Mouse (Mus musculus): ENCODE data around the gene Nxpe4.
A peak's percentile ranks its signal among the peaks of the same experiment; 100 is the strongest.
"Not testable (repeated sequence)": the region's sequence is repeated elsewhere in the genome, so short reads cannot be mapped to it uniquely, and the experiment has no call there.

The Nxpe4 gene

DNA sequence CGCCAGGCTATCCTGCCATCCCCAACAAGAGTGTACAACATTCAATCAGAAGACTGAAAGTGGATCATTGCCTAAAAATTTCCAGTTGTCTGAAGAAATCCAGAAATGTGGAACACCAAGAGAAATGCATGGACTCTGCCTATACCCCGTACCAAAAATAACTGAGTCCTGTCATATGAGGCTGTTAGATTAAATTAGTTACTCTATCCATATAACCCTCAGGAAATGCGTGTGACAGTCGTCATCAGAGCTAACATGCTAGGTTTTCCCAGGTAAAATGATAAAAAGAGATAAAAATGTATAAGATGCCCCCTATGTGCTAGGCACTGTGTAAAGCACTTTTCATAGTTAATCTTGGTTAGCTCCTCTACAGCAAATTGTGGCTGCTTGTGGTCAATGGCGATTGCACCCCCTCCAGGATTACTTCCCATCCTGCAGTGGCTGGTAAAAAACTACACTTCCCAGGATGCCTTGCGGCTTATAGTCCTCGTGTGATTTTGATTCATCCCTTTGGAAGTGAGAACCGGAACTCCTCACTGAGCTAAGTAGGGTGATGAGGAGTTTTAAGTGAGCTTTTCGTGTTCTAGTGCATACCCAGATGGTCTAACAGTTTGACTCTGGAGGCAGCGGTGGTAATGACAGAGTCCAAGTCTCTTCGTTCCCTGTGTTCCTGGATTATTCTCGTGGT lies at the start of gene Nxpe4:
Nxpe4 (plus strand) TSS at position 519 of the 688 bp plus-strand sequence.
- DNase-seq (ENCODE audit: low read depth, low spot score) = peak; percentile 78

DNA sequence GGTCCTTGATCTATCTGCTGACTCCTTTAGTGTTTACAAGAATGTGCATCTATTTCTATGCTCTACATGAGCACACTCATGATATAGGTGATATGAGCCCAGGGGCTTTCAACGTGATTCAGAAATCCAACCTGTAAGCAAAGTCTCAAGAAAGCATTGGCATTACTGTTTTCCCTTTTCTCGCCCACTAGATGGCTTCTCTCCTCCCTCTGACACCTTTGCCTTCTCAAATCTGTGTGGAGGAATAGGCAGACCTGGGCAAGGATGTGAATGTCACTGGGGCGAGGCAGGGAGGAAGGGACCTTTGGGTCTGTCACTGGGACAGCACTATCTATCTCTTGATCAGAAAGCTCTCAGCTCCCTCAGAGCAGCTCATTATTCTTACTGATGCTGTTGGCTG lies 35.0 kb upstream of the Nxpe4 start:
- no peak for DNase-seq (ENCODE audit: low read depth, low spot score)

DNA sequence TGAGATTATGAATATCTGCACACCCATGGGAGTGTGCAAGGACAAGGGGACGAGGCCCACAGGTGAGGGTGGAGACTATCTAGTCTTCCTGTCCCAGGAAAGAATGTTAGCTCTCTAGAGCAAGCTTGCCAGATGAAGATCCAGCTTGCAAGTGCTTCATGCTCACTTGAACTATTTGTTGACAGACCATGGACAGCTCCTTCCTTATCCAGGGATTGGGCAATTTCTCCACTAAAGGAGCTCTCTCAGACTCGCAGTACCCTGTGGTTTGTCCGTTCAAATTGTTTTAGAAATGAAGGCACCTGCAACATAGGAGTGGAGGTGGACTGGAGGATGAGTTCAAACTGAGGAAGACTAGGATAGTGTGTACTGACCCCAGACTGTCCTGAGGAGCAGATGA lies 24.3 kb upstream of the Nxpe4 start:
- DNase-seq (ENCODE audit: low read depth, low spot score) = no peak

DNA sequence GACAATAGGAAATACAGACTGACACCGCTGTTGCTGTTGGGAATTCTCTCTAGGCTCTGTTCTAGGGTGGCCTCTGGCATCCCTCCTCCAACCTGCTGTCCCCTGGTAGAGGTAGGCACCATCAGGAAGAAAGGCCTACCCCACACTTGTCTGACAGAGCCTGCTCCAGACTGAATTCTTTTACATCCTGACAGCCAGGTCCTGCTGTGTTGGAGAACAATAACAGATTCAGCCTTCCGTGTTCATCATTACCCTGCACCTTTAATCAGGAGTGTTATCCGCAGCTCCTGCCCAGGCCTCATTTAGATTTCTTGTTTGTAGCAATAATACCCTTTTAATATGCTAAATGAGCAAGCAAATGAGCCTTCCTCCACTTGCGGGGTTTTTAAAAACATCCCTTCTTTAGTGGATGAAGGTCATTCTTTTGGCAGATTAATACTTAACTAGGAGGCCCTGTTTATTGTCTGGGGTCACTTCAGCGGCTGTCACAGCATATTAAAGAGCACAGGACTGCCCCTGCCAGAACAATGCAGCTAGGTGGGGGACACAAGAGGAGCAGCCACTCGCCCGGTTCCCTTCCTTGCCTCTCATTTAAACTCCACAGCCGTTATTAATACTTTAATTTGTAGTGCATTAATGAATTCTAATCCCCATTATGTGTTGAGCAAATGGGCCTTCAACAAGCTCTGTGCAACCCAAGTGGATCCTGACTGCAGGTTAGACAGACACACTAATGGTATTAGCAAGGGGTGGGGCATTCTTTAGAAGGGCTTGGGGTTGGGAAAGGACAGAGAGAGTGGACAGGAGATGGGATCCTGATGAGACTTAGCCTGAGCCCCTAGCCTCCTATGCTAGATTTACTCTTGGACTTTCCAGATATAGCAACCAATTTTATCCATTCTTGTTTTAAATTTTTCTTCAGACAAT lies 21.1 kb upstream of the Nxpe4 start:
- DNase-seq (ENCODE audit: low read depth, low spot score) = no peak

DNA sequence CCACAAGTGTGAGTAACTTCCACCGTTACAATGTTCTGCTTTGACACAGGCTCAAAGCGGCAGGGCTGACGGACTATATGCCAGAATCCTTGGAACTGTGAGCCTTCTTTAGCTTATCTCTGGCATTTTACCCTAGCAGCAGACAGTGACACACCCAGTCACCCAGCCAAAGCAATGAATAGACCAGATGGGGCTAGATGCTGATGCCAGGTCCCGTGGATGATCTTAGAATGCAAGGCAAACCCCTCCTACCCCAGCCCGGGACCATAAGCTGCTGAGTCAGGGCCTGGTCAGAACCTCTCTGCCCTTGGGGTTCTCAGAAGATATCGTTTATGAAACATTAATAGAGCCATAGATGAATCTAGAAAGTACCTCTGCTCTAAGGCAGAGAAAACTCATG lies 19.2 kb upstream of the Nxpe4 start:
- DNase-seq (ENCODE audit: low read depth, low spot score) = no peak

DNA sequence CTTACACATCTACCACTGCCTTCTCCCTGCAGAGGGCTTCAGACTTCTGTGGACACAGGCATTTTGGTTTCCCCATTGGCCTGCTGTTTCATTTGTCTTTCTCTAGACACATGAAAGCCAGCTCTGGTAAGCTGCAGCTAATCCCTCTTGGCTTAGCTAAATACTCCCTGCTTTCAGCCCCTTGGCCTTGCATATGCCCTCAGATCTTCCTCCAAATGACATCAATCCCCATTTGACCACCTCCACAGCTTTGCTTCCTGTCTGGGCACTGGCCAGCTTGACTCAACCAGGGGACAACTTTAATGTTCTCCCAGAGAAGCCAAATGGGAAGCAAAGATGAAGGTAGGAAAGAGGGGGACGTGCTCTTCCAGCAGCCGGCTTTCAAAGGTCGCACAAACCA lies 15.1 kb upstream of the Nxpe4 start:
- no peak for DNase-seq (ENCODE audit: low read depth, low spot score)

DNA sequence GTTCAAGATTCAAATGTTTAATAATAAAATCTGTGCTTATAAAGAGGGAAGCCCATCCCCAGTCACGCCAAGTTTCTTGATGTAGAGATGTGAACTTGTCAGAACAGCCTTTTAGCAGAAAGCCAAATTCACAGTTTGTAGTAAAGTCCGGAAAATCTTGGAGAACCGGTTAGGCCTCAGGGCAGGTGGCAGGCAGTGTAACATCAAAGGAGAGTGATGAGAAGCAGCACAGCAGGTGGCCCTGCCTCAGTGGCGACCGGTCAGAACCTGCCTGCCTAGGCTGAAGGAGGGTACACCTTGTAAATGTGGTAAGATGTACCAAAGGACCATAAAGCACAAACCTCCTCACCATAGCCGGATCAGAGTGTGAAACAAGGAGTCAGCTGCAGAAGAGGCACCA lies 4.7 kb downstream of the Nxpe4 start:
- not testable (repeated sequence) for DNase-seq (ENCODE audit: low read depth, low spot score)

DNA sequence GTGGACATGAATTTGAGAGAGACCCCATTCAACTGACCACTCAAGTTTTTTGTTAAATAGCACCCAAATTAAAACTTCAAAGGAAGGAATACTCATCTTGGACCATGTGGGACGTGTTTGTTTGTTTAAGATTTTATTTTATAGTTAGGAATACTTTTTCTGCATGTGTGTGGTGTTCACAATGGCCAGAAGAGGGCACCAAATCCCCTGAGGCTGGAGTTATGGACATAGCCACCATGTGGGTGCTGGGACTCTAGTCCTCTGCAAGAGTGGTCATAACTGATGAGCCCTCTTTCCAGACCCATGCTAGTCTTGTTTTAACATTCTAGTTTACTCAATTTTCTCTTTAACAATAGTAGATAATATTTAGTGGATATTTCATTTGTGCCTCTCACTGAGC lies 14.9 kb downstream of the Nxpe4 start:
- DNase-seq (ENCODE audit: low read depth, low spot score) = no peak

DNA sequence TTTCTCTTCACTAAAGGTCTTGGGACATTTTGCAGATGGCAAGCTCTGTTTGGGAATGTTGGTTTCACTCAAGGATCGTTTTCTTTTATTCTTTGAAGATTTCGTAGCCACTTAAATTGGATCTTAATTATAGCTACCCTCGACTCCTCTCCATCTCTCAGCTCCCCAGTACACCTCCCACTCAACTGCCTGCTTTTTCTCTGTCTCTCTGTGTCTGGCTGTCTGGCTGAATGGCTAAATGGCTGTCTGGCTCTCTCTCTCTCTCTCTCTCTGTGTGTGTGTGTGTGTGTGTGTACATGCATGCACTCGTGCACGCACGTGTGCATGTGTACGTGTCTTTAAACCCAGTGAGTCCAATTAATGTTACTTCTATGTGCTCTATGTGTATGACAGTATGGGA lies 19.5 kb downstream of the Nxpe4 start:
- no peak for DNase-seq (ENCODE audit: low read depth, low spot score)

DNA sequence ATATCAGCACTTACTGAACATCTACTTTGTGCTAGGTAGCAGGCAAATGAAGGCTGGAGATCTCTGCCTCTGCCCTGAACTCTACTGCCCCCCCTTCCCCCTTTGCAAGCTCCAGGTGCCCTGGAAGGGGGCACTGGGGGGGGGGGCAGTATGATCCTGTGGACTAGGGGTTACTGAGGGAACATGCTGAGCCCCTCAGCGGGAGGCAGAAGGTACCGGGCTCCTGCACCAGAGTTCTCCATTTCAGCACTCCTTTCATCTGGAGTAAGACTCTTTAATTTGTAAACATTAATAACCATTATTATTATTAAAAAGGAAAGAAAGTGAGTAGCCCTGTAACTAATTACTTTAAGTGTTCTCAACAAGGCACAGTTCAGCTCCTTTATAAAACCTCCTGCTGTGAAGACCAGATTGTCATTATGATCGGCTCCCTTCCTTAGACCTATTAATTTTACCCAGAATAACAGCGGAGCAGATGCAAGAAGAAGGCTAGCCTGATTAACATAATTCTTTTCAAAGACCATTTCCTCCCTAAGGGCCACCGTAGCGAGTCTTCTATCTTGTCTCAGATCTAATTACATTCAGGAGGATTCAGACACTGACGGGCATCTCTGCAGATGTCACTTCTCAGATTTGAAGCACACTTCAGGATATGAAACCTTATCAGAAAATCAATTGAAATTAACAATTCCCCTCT lies 21.0 kb downstream of the Nxpe4 start:
- DNase-seq (ENCODE audit: low read depth, low spot score) = no peak

DNA sequence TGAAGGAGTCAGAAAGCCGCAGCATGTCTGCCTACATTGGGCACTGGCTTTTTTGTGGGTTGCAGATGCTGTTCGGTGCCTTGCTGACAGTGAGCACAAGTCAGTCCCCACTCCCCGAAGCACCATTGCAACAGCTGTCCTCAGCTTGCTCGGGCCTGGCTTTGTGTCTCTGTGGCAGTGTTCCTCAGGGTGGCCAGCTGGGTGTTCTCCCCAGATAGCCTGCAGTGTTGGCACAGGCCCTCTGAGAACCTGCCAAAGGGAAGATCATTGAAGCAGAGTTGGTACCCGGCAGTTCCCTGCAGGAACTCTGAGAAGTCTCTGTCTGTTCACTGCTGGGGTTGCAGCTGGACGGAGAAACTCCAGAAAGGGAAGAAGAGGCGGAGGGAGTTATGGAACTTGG lies 22.5 kb downstream of the Nxpe4 start:
- DNase-seq (ENCODE audit: low read depth, low spot score) = no peak

DNA sequence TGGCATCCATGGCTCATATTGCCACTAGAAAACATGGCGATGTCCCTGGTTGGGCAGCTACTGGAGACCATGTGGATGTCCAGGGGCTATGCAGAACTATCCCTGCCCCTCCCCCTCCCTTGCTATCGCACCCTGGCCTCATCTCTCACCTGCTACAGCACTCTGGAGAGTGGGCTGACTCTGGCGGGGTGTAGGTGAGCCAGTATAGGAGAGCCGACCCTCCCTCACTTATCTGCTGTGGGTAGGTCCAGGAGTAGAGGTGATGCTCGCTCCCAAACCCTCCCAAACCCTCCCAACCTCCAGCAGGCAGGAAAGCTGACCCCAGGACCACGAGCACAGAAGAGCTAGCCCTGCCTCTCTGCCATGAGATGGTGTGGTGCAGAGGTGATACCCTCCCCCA lies 27.0 kb downstream of the Nxpe4 start:
- DNase-seq (ENCODE audit: low read depth, low spot score) = no peak

DNA sequence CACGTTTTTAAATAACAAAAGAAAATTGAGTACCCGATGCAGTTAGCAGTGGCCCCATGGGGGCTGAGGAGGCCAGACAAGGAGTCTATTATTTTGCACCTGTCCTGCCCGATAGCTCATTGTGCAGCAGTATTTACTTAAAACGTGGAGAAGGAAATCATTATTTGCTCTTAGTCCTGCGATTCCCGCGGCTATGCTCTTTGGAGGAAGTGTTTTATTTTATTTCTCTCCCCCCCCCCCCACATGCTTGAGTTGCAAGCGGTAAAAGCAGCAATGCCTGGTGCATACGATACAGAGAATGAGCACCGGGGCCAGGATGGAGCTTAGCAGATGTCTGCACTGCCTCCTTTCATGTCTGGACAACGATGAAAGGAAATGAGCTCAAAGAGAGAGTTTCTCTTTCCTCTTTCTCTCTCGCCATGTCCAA lies 35.6 kb downstream of the Nxpe4 start:
- DNase-seq (ENCODE audit: low read depth, low spot score) = no peak

DNA sequence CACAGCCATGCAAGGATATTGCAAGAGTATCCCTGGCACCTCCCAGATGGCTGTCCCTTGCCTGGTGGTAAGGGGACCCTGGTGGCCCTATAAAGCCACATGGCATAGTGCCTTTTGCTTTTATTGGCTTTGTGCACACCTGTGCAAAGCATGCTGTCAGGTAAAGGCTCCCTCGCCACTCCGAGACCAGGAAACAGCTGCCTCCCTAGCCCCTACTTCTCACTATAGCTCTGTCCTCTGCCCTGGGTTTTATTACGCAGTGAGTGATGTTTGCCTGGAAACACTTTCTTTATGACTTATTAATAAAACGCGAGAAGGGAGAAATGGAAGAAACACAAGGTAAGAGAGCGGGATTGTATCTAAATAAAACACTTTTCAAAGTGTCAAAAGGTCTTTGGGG lies 49.1 kb downstream of the Nxpe4 start:
- no peak for DNase-seq (ENCODE audit: low read depth, low spot score)

DNA sequence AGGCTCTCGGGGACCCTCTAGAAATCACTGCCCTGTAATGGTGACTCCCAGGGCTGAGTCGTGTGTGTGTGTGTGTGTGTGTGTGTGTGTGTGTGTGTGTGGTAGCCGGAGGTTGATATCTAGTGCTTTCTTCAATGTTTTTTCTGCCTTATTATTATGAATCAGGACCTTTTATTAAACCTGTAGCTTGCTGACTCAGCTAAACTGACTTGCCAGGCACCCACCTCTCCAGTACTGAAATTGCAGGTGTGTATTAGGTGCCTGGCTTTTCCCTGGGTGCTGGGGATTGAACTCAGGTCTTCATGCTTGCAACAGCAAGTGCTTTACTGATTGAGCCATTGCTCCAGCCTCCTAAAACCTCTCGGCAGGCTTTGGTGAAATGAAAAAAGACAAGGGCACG lies 50.1 kb downstream of the Nxpe4 start:
- DNase-seq (ENCODE audit: low read depth, low spot score) = no peak

DNA sequence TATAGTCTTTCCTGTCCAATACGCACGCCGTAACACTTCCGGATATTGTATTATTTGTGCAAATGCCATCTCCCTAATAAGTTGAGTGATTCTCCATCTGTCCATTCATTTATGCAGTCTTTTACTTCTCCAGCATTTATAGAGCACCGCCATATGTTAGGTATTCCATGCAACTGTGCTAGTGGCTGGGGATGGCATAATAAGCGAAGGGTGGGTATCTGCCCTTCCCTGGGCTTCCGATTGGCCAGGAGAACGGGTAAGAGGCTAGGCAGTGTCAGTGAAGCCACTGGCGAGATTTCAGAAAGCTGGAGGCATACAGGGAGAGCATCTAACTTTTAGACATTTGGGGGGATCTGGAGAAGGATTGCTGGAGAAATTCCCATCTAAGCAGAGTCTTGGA lies 52.9 kb downstream of the Nxpe4 start:
- no peak for DNase-seq (ENCODE audit: low read depth, low spot score)

DNA sequence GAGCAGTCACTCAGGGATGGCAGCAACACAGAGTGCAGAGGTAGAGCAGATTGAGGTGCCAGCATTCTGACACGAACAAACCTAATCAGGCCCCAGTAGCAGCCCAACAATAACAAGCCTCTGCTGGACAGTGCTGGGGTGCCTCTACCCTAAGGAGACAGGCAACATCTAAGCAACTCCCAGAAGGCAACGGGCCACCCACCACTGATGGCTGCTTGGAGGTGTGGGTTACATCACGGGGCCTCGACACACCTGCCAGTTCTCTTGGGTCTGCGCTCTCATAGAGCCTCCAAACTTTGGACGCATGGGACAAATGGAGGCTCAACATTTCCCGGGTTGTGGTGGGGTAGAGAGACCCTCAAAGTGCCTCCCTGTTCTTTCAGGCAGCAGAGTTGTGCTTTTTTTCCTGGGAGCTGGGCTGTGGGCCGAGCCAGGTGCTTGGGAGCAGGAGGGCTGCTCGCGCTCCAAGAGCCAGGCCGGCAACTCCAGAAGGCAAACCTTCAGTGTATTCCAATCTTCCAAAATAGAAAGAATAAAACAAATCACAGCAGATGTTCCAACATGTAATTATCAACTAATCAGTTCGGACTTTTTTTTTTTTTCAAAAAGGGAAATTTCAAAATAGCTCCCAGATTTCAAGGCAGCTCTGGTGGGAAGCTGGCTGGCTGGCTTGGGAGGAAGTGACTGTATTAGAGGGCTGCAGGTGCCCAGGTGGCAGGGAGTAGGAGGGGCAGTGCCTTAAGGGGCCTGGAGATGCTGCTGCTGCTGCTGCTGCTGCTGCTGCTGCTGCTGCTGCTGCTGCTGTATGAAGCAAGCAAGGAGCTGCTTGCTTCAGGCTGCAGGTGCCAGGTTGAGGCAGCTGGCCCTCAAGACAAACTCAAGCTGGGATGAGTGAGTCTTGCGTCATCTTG lies 54.5 kb downstream of the Nxpe4 start:
- no peak for DNase-seq (ENCODE audit: low read depth, low spot score)

DNA sequence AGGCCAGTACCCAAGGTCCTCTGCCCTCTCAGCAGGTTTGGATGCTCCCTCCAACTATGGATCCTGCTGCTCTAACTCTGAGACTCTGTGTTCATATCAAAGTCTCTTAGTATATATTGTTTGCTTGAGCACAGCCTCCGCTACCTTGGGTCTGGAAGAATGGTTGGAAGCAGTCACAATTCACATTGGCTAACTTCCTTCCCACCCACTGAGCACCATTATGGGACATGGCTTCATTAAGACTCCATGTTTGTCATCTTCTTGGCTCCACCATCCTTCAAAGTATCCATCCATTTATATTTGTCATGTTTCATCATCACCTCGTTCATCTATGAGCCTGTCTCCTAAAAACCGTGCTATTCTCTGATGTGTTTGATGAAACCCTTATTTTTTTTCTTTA lies 68.9 kb downstream of the Nxpe4 start:
- no peak for DNase-seq (ENCODE audit: low read depth, low spot score)

DNA sequence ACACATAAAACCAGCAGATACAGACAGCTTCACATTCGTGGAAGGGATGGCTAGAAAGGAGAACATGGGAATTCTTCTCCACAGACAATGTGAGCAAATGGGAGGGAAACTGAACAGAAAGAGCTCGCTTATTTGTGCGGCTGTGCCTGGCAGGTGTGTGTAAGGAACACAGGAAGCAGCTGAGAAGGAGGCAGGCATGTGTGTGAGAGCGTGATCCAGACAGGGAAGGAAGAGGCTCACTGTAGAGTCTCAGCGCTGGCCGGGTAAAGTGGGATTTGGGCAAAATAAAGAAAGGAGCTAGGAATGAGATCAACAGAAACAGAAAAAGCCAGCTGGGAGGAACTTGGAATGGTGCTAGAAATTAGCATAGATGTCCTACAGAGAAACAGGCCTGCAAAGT lies 74.6 kb downstream of the Nxpe4 start:
- DNase-seq (ENCODE audit: low read depth, low spot score) = no peak

DNA sequence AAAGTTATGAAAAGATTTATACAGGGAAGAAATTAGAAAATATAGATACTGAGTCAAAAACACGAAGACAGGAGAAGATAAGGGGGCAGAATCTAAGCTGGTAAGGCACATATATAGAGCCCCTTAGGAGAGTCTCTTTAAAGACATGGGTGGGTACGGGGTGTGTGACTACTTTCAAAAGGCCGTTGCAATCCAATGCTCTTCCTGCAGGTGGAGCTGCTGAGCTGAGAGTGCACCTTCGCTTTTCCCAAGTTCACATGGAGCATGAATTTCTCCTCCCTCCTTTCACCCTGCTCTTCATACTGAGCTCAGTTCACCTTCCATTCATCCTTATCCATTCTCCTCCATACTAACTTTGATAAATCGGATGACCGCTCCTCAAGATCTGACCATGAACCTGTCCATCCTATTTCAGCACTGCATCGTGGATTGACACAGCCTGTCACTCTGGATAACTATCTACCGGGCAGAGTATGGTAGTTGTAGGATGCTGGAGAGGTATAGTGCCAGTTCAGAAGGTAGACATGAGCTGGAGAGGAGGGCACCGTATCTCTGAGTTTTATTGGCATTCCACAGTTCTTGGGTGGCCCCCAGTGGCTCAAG lies 76.4 kb downstream of the Nxpe4 start:
- no peak for DNase-seq (ENCODE audit: low read depth, low spot score)

DNA sequence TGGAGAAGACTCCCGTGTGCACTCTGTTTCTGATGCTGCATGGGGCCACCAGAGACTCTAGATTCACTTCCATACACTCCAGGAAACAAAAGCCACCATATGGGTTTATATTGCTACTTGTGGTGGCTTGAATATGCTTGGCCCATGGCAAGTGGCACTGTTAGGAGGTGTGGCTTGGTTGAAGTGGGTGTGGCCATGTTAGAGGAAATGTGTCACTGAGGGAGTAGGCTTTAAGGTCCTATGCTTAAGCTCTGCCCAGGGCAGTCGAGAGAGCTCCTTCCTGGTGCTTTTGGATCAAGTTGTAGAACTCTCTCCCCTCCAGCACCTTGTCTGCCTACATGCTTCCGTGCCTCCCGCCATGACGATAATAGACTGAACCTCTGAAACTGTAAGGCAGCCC lies 77.6 kb downstream of the Nxpe4 start:
- no peak for DNase-seq (ENCODE audit: low read depth, low spot score)

Data from brain, embryonic 18.5 days (tissue).